In the genomic region with DNA sequence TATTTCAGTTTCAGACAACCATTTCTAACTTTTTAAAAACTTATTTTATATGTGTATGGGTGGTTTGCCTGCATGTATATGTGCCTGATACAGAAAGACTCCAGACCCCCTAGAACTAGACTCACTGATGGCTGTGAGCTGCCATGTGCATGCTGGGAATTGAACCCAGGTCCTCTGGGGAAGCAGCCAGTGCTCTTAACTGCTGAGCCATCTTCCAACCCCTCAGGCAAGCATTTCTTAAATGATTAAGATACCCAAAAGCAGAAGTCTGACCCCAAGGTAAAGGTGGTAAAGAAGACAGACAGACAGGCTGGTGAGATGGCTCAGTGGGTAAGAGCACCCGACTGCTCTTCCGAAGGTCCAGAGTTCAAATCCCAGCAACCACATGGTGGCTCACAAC, we compare ENCODE assay signal across 29 mouse cellular contexts.
"Had no signal": no experiment of that assay in that cellular context is flagged by ENCODE, and none has a peak within 500 bp of the region (broad histone marks: within the 10 kb centered on the region; RNA-seq: fewer than 3 reads in every experiment).

No protein-coding gene starts in this region.

- H3K4me3 ChIP-seq: limb, embryonic 10.5 days; limb, embryonic 12.5 days; limb, embryonic 13.5 days; limb, embryonic 15.5 days; liver, embryonic 12.5 days; liver, embryonic 13.5 days; liver, embryonic 15.5 days; lung, embryonic 15.5 days; megakaryocyte, embryonic 14.5 days; midbrain, embryonic 10.5 days; midbrain, embryonic 12.5 days; midbrain, embryonic 13.5 days; midbrain, embryonic 15.5 days; myocyte had no signal

- H3K36me3 ChIP-seq: limb, embryonic 10.5 days; limb, embryonic 12.5 days; limb, embryonic 13.5 days; limb, embryonic 15.5 days; liver, embryonic 12.5 days; liver, embryonic 13.5 days; liver, embryonic 15.5 days; lung, embryonic 15.5 days; midbrain, embryonic 10.5 days; midbrain, embryonic 12.5 days; midbrain, embryonic 13.5 days; midbrain, embryonic 15.5 days had no signal

- DNase-seq: left cerebral cortex, postnatal 4 days; liver; liver, embryonic 13.5 days; liver, postnatal 0 days; lung, adult 18-20 months; lung, adult 2 months; lung, embryonic 14.5 days; lung, postnatal 10 days; lung, postnatal 14 days; lung, postnatal 36 days; lung, postnatal 4 days; midbrain, embryonic 14.5 days had no signal

- H3K27me3 ChIP-seq: limb, embryonic 15.5 days; lung, embryonic 15.5 days; megakaryocyte, embryonic 14.5 days; midbrain, embryonic 15.5 days had no signal

- H3K4me1 ChIP-seq: midbrain, embryonic 15.5 days had no signal

- H3K27ac ChIP-seq: limb, embryonic 10.5 days; limb, embryonic 12.5 days; limb, embryonic 13.5 days; limb, embryonic 15.5 days; liver, embryonic 12.5 days; liver, embryonic 13.5 days; liver, embryonic 14.5 days; liver, embryonic 15.5 days; lung, embryonic 15.5 days; macrophage; midbrain, embryonic 10.5 days; midbrain, embryonic 12.5 days; midbrain, embryonic 13.5 days; midbrain, embryonic 15.5 days had no signal

- H3K9ac ChIP-seq: limb, embryonic 12.5 days; limb, embryonic 13.5 days; limb, embryonic 15.5 days; liver, embryonic 12.5 days; liver, embryonic 13.5 days; liver, embryonic 14.5 days; liver, embryonic 15.5 days; liver, postnatal 0 days; lung, embryonic 14.5 days; lung, embryonic 15.5 days; midbrain, embryonic 12.5 days; midbrain, embryonic 13.5 days; midbrain, embryonic 15.5 days had no signal

- H3K9me3 ChIP-seq: limb, embryonic 10.5 days; limb, embryonic 12.5 days; limb, embryonic 13.5 days; limb, embryonic 15.5 days; liver, embryonic 12.5 days; liver, embryonic 13.5 days; liver, embryonic 15.5 days; lung, embryonic 15.5 days; megakaryocyte, embryonic 14.5 days; midbrain, embryonic 10.5 days; midbrain, embryonic 12.5 days; midbrain, embryonic 13.5 days; midbrain, embryonic 15.5 days had no signal

- H3K4me2 ChIP-seq: limb, embryonic 12.5 days; limb, embryonic 13.5 days; limb, embryonic 15.5 days; liver, embryonic 11.5 days; liver, embryonic 12.5 days; liver, embryonic 13.5 days; liver, embryonic 15.5 days; lung, embryonic 14.5 days; lung, embryonic 15.5 days; midbrain, embryonic 11.5 days; midbrain, embryonic 12.5 days; midbrain, embryonic 13.5 days; midbrain, embryonic 15.5 days had no signal
